Mouse (Mus musculus) cerebellum, adult 2 months (tissue): ENCODE measurements at regions not wholly inside any gene's neighbourhood (a gene's known extent, or its start where the extent isn't known, plus 50 kb on each side); places are given as distances from the start of the nearest gene placed in this dataset.

Source experiments
- DNase-seq, 2 experiments: peaks; one replicate each; pipeline ENCODE4 v3.0.0; 2021
- H3K27ac ChIP-seq: fragments of 200-500 bp; 2 replicates; pipeline ENCODE4 v1.5.1; 2012; ENCODE audit warnings: low read length, control low read depth, inconsistent platforms; ENCODE audit not compliant: insufficient read depth
- H3K27me3 ChIP-seq: fragments of 200-500 bp; 2 replicates; pipeline ENCODE4 v1.6.1; 2012; ENCODE audit warnings: inconsistent platforms, mild to moderate bottlenecking, low read length, moderate library complexity; ENCODE audit not compliant: control insufficient read depth, insufficient read depth
- H3K4me1 ChIP-seq: fragments of 200-500 bp; 2 replicates; pipeline ENCODE4 v1.6.1; 2011; ENCODE audit warnings: low read length; ENCODE audit not compliant: control insufficient read depth, insufficient read depth
- H3K4me3 ChIP-seq: fragments of 200-500 bp; replicated peaks from 2 replicates; pipeline ENCODE3; 2011; ENCODE audit warnings: mild to moderate bottlenecking, low read depth, low read length, control low read depth; ENCODE audit not compliant: insufficient read depth
- CTCF ChIP-seq: fragments of 200-500 bp; IDR thresholded peaks from 2 replicates; pipeline ENCODE4 v1.5.1; 2011; ENCODE audit warnings: low read depth, mild to moderate bottlenecking, control low read depth, low read length, moderate library complexity, borderline replicate concordance; ENCODE audit not compliant: insufficient read depth
- POLR2A ChIP-seq: fragments of 200-500 bp; IDR thresholded peaks from 2 replicates; pipeline ENCODE4 v1.6.1; 2011; ENCODE audit warnings: low read length, control low read depth, borderline replicate concordance; ENCODE audit not compliant: insufficient read depth
- WGBS: fragments of 180-500 bp; shearing (Covaris S2); methylation state at CpG from one replicate; pipeline ENCODE4 v1.1.7; 2018; 5-methylcytosine and 5-hydroxymethylcytosine counted together

DNA sequence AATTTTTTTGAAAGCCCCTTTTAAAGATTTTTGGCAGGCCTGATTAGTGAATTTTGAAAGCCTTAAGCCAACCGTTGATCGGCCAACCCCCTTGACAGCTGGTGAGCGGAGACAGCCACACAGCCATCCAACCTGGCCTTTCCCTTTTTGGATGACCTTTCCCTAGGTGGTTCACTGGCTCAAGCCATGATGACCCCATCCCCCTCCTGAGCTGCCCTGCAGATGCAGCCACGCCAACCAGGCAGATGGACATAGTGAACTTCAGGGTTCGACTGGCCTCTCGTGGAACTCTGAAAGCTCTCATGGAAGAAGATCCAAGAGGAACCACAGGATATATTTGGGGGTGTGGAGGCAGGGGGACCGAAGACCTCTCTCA, 79.1 kb upstream of the Igsf21 start:
- TF ChIP-seq CTCF (no peak), POLR2A (no peak)
- WGBS: 61% methylated on average over 7 of the region's 7 CpGs

DNA sequence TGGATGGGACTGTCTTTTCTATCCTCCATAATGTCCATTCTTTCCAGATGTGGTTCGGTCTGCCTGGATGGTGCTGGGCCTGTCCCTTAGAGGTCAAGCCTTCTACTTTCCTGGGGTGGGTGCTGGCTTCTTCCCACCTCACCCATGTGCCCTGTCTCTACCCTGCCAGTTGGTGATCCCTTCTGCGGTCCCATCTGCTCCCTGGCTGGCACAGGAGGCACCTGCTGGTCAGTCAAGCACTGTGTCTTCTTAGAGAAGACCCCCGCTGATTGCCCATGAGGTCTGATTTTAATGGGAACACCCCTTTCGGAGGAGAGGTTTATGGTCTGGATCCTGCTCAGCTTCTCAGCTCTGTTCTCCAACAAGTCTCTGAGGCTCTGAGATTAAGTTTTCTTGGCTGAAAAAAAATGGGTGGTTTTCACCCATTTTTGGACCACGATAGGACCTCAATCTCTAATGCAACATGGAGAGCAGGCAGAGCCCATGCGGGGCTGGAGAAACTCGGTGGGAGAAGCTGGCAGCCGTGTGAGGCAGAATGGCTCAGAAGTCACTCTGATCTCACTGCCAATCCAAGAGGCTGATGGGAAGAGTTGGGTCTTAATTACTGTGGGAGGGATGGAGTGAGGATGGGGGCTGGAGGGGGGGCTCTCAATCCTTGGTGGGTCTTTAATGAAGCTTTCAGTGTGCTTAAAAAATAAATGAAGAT, 78.5 kb upstream of the Igsf21 start:
- H3K27ac ChIP-seq: no peak overlapping the region
- no peak overlapping the region for H3K4me3 ChIP-seq
- peak; percentile 38 to 52 for DNase-seq
- peaks cover 22% of the 10 kb centered on the region for H3K4me1 ChIP-seq
- TF ChIP-seq POLR2A: no peak
- no peak for TF ChIP-seq CTCF
- no peaks in the 10 kb centered on the region for H3K27me3 ChIP-seq
- 25% methylated on average over 8 of the region's 8 CpGs for WGBS

More for the DNA sequence above, 79.1 kb upstream of the Igsf21 start:
- Histone ChIP-seq H3K4me1 (peaks cover 22% of the 10 kb centered on the region), H3K27me3 (no peaks in the 10 kb centered on the region), H3K27ac (no peak overlapping the region), H3K4me3 (no peak overlapping the region)
- no peak for DNase-seq

DNA sequence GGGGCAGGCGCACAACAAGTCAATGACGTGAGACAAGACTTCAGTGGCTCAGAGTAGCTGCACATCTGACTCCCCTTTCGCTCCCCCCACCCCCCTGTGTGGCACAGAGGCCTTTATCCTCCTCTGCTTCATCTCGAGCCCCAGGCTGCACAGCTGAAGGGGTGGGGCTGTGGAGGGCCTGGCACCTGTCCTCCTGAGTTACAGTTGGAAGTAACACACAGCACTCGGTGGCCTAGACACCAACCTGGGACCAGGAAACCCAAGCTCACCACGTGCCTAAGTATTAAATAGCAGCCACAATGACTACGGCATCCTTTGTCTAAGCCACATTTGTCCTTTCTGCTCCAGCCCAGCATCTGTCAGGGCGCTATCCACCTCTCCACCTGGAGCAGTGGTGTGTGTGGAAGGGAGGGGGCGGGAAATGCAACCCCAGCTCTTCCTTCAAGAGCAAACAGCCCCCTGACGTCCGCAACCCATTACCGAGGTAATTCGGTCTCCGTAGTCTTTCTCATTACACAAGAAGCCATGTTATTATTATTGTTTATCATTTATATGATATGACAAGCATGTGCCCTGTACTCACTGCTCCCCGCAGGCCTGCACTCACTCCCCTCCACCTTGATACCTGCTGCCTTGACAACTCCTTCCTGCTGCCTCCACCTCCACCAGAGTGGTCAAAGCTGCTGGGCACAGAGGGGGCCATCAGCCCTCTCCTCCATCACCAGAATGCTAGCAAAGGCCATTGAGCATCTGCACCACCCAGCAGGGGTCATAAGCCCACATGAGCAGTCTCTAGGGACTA, 73.7 kb upstream of the Igsf21 start:
- no peak for TF ChIP-seq POLR2A
- TF ChIP-seq CTCF: no peak
- Histone ChIP-seq H3K4me3 (no peak overlapping the region), H3K27ac (no peak overlapping the region), H3K4me1 (peaks cover 13% of the 10 kb centered on the region), H3K27me3 (no peaks in the 10 kb centered on the region)
- WGBS: 87% methylated on average over 15 of the region's 15 CpGs
- DNase-seq: no peak

DNA sequence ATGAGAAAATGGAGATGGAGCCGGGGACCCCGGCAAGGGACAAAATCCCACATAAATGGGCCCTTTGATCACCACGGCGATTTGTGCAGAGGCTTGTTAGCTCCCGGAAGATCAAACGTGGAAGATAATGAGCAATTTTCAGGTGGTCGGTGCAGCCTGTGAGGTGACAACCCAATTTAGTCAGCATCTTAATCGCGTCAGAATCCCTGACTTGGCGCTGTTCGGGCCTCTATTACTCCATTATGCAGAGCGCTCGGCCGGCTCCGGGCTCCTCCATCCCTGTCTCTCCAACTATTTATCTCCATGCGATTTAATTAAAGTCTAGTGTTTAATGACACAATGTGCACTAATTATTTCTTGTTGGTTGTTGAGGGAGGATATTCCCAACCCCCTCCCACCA, 66.1 kb upstream of the Igsf21 start:
- Histone ChIP-seq H3K27ac (no peak overlapping the region), H3K27me3 (no peaks in the 10 kb centered on the region), H3K4me3 (no peak overlapping the region), H3K4me1 (no peaks in the 10 kb centered on the region)
- TF ChIP-seq CTCF (no peak), POLR2A (no peak)
- 69% methylated on average over 16 of the region's 16 CpGs for WGBS
- DNase-seq: no peak

DNA sequence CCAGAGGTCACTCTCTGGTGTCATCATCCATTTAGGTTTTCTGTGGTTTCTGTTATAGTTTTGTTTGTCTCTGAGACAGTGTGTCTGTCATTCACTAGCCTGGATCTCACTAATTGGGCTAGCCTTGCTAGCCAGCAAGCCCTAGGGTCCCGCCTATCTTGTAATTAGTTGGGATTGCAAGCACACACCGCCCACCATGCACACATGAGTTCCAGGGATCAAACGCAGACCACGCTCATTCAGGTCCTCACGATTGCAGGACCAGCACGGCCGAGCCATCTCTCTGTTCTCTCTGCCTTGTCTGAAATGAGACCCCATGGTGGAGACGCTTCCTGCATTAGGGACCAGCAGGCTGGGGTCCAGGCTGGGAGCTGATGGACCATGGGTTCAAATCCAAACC, 60.9 kb upstream of the Igsf21 start:
- WGBS: 90% methylated on average over 8 of the region's 8 CpGs
- H3K27me3 ChIP-seq: no peaks in the 10 kb centered on the region
- DNase-seq: no peak
- H3K27ac ChIP-seq: no peak overlapping the region
- TF ChIP-seq CTCF (no peak), POLR2A (no peak)
- H3K4me3 ChIP-seq: no peak overlapping the region
- no peaks in the 10 kb centered on the region for H3K4me1 ChIP-seq

DNA sequence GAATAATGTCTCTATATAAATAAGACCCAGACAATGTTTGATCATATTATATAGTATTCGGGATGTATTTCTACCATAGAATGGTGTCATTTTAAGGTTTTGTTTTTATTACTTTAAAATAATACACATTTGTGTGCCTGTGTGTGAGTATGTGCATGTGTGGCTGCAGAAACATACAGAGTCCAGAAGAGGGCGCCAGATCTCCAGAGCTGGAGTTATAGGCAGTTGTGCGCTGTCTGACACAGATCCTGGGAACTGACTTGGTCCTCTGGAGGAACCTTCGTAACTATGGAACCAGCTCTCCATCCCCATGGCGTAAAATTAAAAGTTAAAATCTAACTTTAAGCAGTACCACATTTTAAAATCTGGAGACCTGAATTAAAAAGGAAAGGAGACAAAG, 58.4 kb upstream of the Igsf21 start:
- H3K27me3 ChIP-seq: no peaks in the 10 kb centered on the region
- no peak for DNase-seq
- WGBS: 86% methylated on average over 5 of the region's 5 CpGs
- H3K27ac ChIP-seq: no peak overlapping the region
- H3K4me3 ChIP-seq: no peak overlapping the region
- TF ChIP-seq POLR2A: no peak
- no peak for TF ChIP-seq CTCF
- no peaks in the 10 kb centered on the region for H3K4me1 ChIP-seq

DNA sequence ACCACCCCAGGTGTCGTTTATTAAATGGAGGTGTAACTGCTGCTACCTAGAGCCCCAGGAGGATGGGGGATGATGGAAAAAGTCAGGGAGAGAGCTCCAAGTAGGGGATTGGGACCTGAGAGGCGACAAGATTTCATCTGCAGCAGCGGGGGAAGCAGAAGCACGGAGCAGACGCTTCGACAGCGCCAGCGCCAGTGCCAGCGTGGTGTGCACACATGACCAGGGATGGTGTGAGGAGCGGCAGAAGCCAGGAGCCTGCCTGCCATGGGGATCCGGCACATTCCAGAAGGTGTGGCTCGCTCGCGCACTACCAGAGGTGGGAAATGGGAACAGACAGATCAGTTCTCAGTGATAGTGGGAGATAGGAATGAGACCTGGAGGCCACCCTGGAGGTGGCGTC, 55.1 kb upstream of the Igsf21 start:
- Histone ChIP-seq H3K27me3 (no peaks in the 10 kb centered on the region), H3K4me3 (no peak overlapping the region), H3K27ac (no peak overlapping the region), H3K4me1 (peaks cover 3% of the 10 kb centered on the region)
- DNase-seq: no peak
- 50% methylated on average over 15 of the region's 15 CpGs for WGBS
- no peak for TF ChIP-seq CTCF
- TF ChIP-seq POLR2A: no peak
